Mouse (Mus musculus) granulocyte monocyte progenitor cell, adult 5-6 weeks (primary cell): Measurements from ENCODE around the gene Metap2. TPM values are rescaled to one million over a fixed set of nuclear protein-coding genes. Genes with fewer than 3 reads are reported as not detected.

Experiments used
- total RNA-seq, 2 experiments: library from RNA; stranded (forward) in 1 of 2; stranded (reverse) in 1 of 2; fragments of 200-712, 200-1000 nt in 1 of 2; fragments of >200 nt in 1 of 2; fragmentation: Nextera tagmentation in 1 of 2; gene quantifications; 2 replicates each; pipeline ENCODE4 v1.2.3; 2014 to 2017

The Metap2 gene
- total RNA-seq, 2 experiments from 2014 or later, result 214 to 337 TPM

Other genes starting within 250 kb of the Metap2 start
- gene Usp44, start 65.5 kb downstream of the Metap2 start, total RNA-seq (2014; fragmentation: Nextera tagmentation), result 1.3 and 1.6 TPM in 2 replicates
- gene Usp44, start 65.5 kb downstream of the Metap2 start, total RNA-seq (2017), result 1.6 and 2.9 TPM in 2 replicates
- 10.4 TPM in 2 replicates for gene Vezt, start 138.7 kb upstream of the Metap2 start, total RNA-seq (2014; fragmentation: Nextera tagmentation)
- gene Vezt, start 138.7 kb upstream of the Metap2 start, total RNA-seq (2017), result 6.5 and 8.4 TPM in 2 replicates
- 0.77 and 1.8 TPM in 2 replicates for gene Fgd6, start 138.9 kb upstream of the Metap2 start, total RNA-seq (2014; fragmentation: Nextera tagmentation)
- gene Fgd6, start 138.9 kb upstream of the Metap2 start, total RNA-seq (2017), result 0.05 and 0.22 TPM in 2 replicates